16 mouse cellular contexts compared by ENCODE assay signal in genomic region chr12:82213056-82213455, GRCm38 (mm10).
"Had no signal": no experiment of that assay in that cellular context is flagged by ENCODE, and none has a peak within 500 bp of the region (broad histone marks: within the 10 kb centered on the region; RNA-seq: fewer than 3 reads in every experiment).

No protein-coding gene starts in this region.

- H3K4me2 ChIP-seq: liver, embryonic 11.5 days; liver, embryonic 15.5 days; lung, embryonic 14.5 days; midbrain, embryonic 12.5 days; neural tube, embryonic 13.5 days had no signal

- ATAC-seq: midbrain, embryonic 16.5 days had no signal

- H3K27ac ChIP-seq: layer of hippocampus, adult 2 months; liver, embryonic 15.5 days; midbrain, embryonic 12.5 days; neural tube, embryonic 13.5 days had no signal

- H3K4me1 ChIP-seq: liver, embryonic 15.5 days; midbrain, embryonic 12.5 days; neural tube, embryonic 13.5 days had no signal

- H3K9me3 ChIP-seq: liver, embryonic 15.5 days; midbrain, embryonic 12.5 days; neural tube, embryonic 13.5 days had no signal

- H3K36me3 ChIP-seq: liver, embryonic 15.5 days; midbrain, embryonic 12.5 days; neural tube, embryonic 13.5 days had no signal

- H3K9ac ChIP-seq: liver, embryonic 15.5 days; lung, embryonic 14.5 days; midbrain, embryonic 12.5 days; neural tube, embryonic 13.5 days had no signal

- DNase-seq: kidney, adult 8-10 months; lung, embryonic 14.5 days; lung, postnatal 10 days; lung, postnatal 4 days; retina, postnatal 1 day; right cerebral cortex, postnatal 4 days; spleen, adult 18-20 months; thymus, adult 18-20 months; thymus, postnatal 14 days had no signal

- H3K27me3 ChIP-seq: liver, embryonic 15.5 days; megakaryocyte, embryonic 14.5 days; midbrain, embryonic 12.5 days; neural tube, embryonic 13.5 days had no signal

- H3K4me3 ChIP-seq: layer of hippocampus, adult 2 months; liver, embryonic 15.5 days; megakaryocyte, embryonic 14.5 days; midbrain, embryonic 12.5 days; neural tube, embryonic 13.5 days had no signal
